Mouse (Mus musculus) neural tube, embryonic 11.5 days (tissue): ENCODE results near the gene Arhgap17. TPM values are rescaled to one million over a fixed set of nuclear protein-coding genes. Genes with fewer than 3 reads are reported as not detected.

Source experiments
- ATAC-seq: fragments of 200-750 bp; cut with Nextera tagmentation; 2 replicates; pipeline ENCODE4 v1.8.0; 2017; ENCODE audit warnings: moderate number of reproducible peaks, mild to moderate bottlenecking, moderate TSS enrichment, moderate library complexity; ENCODE audit not compliant: insufficient read depth, low FRiP score, low TSS enrichment
- DNase-seq: peaks from one replicate; pipeline ENCODE4 v3.0.0-alpha.2; 2015; ENCODE audit warnings: low spot score
- H3K27ac ChIP-seq: fragments of 300-500 bp; sonication (generic); 2 replicates; pipeline ENCODE4 v1.5.1; 2014; ENCODE audit warnings: low read depth, mild to moderate bottlenecking, low read length
- H3K27me3 ChIP-seq: fragments of 300-500 bp; sonication (generic); 2 replicates; pipeline ENCODE4 v1.6.1; 2014; ENCODE audit warnings: mild to moderate bottlenecking, low read length, mixed read lengths; ENCODE audit not compliant: control insufficient read depth, insufficient read depth
- H3K36me3 ChIP-seq: fragments of 300-500 bp; sonication (generic); 2 replicates; pipeline ENCODE4 v1.6.1; 2014; ENCODE audit warnings: mild to moderate bottlenecking, low read length, moderate library complexity, mixed read lengths; ENCODE audit not compliant: control insufficient read depth, insufficient read depth
- H3K4me1 ChIP-seq: fragments of 300-500 bp; sonication (generic); 2 replicates; pipeline ENCODE4 v1.6.1; 2014; ENCODE audit warnings: low read length, mixed read lengths; ENCODE audit not compliant: control insufficient read depth, insufficient read depth
- H3K4me2 ChIP-seq: fragments of 300-500 bp; sonication (generic); 2 replicates; pipeline ENCODE4 v1.6.1; 2014; ENCODE audit warnings: low read depth, mild to moderate bottlenecking, moderate library complexity
- H3K4me3 ChIP-seq: fragments of 300-500 bp; sonication (generic); 2 replicates; pipeline ENCODE4 v1.5.1; 2014; ENCODE audit warnings: low read depth, low read length
- H3K9ac ChIP-seq: fragments of 300-500 bp; sonication (generic); 2 replicates; pipeline ENCODE4 v1.6.1; 2014; ENCODE audit warnings: mild to moderate bottlenecking, low read length
- H3K9me3 ChIP-seq: fragments of 300-500 bp; sonication (generic); 2 replicates; pipeline ENCODE4 v1.6.1; 2016; ENCODE audit warnings: low read length; ENCODE audit not compliant: control insufficient read depth
- WGBS: fragments of 180-500 bp; shearing (Covaris S2); extraction: QIAGEN DNeasy Blood & Tissue Kit; methylation state at CpG from one replicate; pipeline ENCODE4 v1.1.7; 2014; 5-methylcytosine and 5-hydroxymethylcytosine counted together
- polyA plus RNA-seq: library from polyadenylated mRNA; unstranded; fragments of >200 nt; fragmentation: Nextera tagmentation; extraction: Ambion mirVana; gene quantifications from 2 replicates; pipeline ENCODE4 v1.2.1, GENCODE M21; 2014

Gene Arhgap17
- polyA plus RNA-seq, 1 experiment from 2014 or later, result 32.9 TPM

- Histone ChIP-seq H3K27ac (no peak overlapping the region), H3K9ac (no peak overlapping the region), H3K9me3 (no peaks in the 10 kb centered on the region), H3K27me3 (no peaks in the 10 kb centered on the region), H3K4me2 (no peak overlapping the region), H3K4me1 (no peaks in the 10 kb centered on the region), H3K36me3 (no peaks in the 10 kb centered on the region), H3K4me3 (no peak overlapping the region)
- no peak for DNase-seq
- ATAC-seq, result no peak
- WGBS, result 92% methylated on average over 14 of the region's 14 CpGs
These were observed 115.3 kb downstream of the Arhgap17 start for GRCm38 (mm10) chr7:123254196-123254970.

- no peak overlapping the region for H3K4me2 ChIP-seq
- no peak overlapping the region for H3K4me3 ChIP-seq
- no peaks in the 10 kb centered on the region for H3K4me1 ChIP-seq
- H3K27ac ChIP-seq, result no peak overlapping the region
- no peak for ATAC-seq
- WGBS, result 88% methylated on average over 7 of the region's 7 CpGs
- no peaks in the 10 kb centered on the region for H3K9me3 ChIP-seq
- no peaks in the 10 kb centered on the region for H3K36me3 ChIP-seq
- no peaks in the 10 kb centered on the region for H3K27me3 ChIP-seq
- no peak for DNase-seq
- no peak overlapping the region for H3K9ac ChIP-seq
These were observed 116.3 kb downstream of the Arhgap17 start for GRCm38 (mm10) chr7:123253396-123253795.

GRCm38 (mm10) chr7:123251343-123251742 lies 118.4 kb downstream of the Arhgap17 start:
- Histone ChIP-seq H3K4me3 (no peak overlapping the region), H3K4me2 (no peak overlapping the region), H3K27ac (no peak overlapping the region), H3K9ac (no peak overlapping the region), H3K9me3 (no peaks in the 10 kb centered on the region), H3K36me3 (no peaks in the 10 kb centered on the region), H3K4me1 (no peaks in the 10 kb centered on the region), H3K27me3 (no peaks in the 10 kb centered on the region)
- WGBS, result 60% methylated on average over 6 of the region's 6 CpGs
- ATAC-seq (no peak), DNase-seq (no peak)

GRCm38 (mm10) chr7:123248166-123248565 lies 121.5 kb downstream of the Arhgap17 start:
- 50% methylated on average over 2 of the region's 2 CpGs for WGBS
- no peak for ATAC-seq
- no peak for DNase-seq
- Histone ChIP-seq H3K4me2 (no peak overlapping the region), H3K36me3 (no peaks in the 10 kb centered on the region), H3K27ac (no peak overlapping the region), H3K9ac (no peak overlapping the region), H3K4me1 (no peaks in the 10 kb centered on the region), H3K4me3 (no peak overlapping the region), H3K9me3 (no peaks in the 10 kb centered on the region), H3K27me3 (no peaks in the 10 kb centered on the region)

- Histone ChIP-seq H3K36me3 (no peaks in the 10 kb centered on the region), H3K4me2 (no peak overlapping the region), H3K27me3 (no peaks in the 10 kb centered on the region), H3K9ac (no peak overlapping the region), H3K9me3 (no peaks in the 10 kb centered on the region), H3K4me1 (no peaks in the 10 kb centered on the region), H3K4me3 (no peak overlapping the region), H3K27ac (no peak overlapping the region)
- 50% methylated on average over 4 of the region's 4 CpGs for WGBS
- DNase-seq (no peak), ATAC-seq (no peak)
These were observed 123.1 kb downstream of the Arhgap17 start for GRCm38 (mm10) chr7:123246504-123247084.

GRCm38 (mm10) chr7:123244833-123245232 lies 124.9 kb downstream of the Arhgap17 start:
- no peaks in the 10 kb centered on the region for H3K4me1 ChIP-seq
- H3K9me3 ChIP-seq, result no peaks in the 10 kb centered on the region
- no peak overlapping the region for H3K27ac ChIP-seq
- no peaks in the 10 kb centered on the region for H3K36me3 ChIP-seq
- WGBS, result 85% methylated on average over 1 of the region's 1 CpGs
- no peak overlapping the region for H3K9ac ChIP-seq
- no peaks in the 10 kb centered on the region for H3K27me3 ChIP-seq
- H3K4me2 ChIP-seq, result no peak overlapping the region
- ATAC-seq (no peak), DNase-seq (no peak)
- no peak overlapping the region for H3K4me3 ChIP-seq

- H3K9me3 ChIP-seq, result no peaks in the 10 kb centered on the region
- 84% methylated on average over 7 of the region's 7 CpGs for WGBS
- H3K27me3 ChIP-seq, result no peaks in the 10 kb centered on the region
- no peak overlapping the region for H3K4me2 ChIP-seq
- H3K27ac ChIP-seq, result no peak overlapping the region
- no peak overlapping the region for H3K4me3 ChIP-seq
- no peak for DNase-seq
- no peak for ATAC-seq
- no peak overlapping the region for H3K9ac ChIP-seq
- no peaks in the 10 kb centered on the region for H3K36me3 ChIP-seq
- no peaks in the 10 kb centered on the region for H3K4me1 ChIP-seq
These were observed 127.5 kb downstream of the Arhgap17 start for GRCm38 (mm10) chr7:123242241-123242640.

GRCm38 (mm10) chr7:123240064-123240463 lies 129.7 kb downstream of the Arhgap17 start:
- 76% methylated on average over 6 of the region's 6 CpGs for whole genome bisulfite sequencing

GRCm38 (mm10) chr7:123238621-123239020 lies 131.1 kb downstream of the Arhgap17 start:
- no peak for DNase-seq
- Histone ChIP-seq H3K36me3 (no peaks in the 10 kb centered on the region), H3K4me1 (no peaks in the 10 kb centered on the region), H3K4me2 (no peak overlapping the region), H3K9ac (no peak overlapping the region), H3K27me3 (no peaks in the 10 kb centered on the region), H3K27ac (no peak overlapping the region), H3K4me3 (no peak overlapping the region), H3K9me3 (no peaks in the 10 kb centered on the region)
- ATAC-seq, result peak; percentile 20; the same call in 1 of the 2 replicates
- 73% methylated on average over 4 of the region's 4 CpGs for WGBS

More at GRCm38 (mm10) chr7:123240064-123240463, 129.7 kb downstream of the Arhgap17 start:
- Histone ChIP-seq H3K9me3 (no peaks in the 10 kb centered on the region), H3K9ac (no peak overlapping the region), H3K27me3 (no peaks in the 10 kb centered on the region), H3K4me3 (no peak overlapping the region), H3K36me3 (no peaks in the 10 kb centered on the region), H3K4me1 (no peaks in the 10 kb centered on the region), H3K27ac (no peak overlapping the region), H3K4me2 (no peak overlapping the region)
- ATAC-seq (no peak), DNase-seq (no peak)
